Mouse (Mus musculus) thymus, postnatal 10 days (tissue): ENCODE results near the gene Rad51b.

ENCODE experiments used
- DNase-seq, 2 experiments: peaks; one replicate each; pipeline ENCODE4 v3.0.0; 2021; ENCODE audit warnings: low spot score in 2 of 2

Rad51b gene

GRCm38 (mm10) chr12:79380190-79380589 is 83.1 kb downstream of the Rad51b start:
- DNase-seq = no peak

- DNase-seq = no peak
These were observed 84.4 kb downstream of the Rad51b start for GRCm38 (mm10) chr12:79381489-79381888.

GRCm38 (mm10) chr12:79382416-79382815 is 85.3 kb downstream of the Rad51b start:
- DNase-seq = no peak

- no peak for DNase-seq
These were observed 86.5 kb downstream of the Rad51b start for GRCm38 (mm10) chr12:79383583-79383982.

- no peak for DNase-seq
These were observed 87.7 kb downstream of the Rad51b start for GRCm38 (mm10) chr12:79384787-79385186.

- no peak for DNase-seq
These were observed 88.1 kb downstream of the Rad51b start for GRCm38 (mm10) chr12:79385199-79385598.

- DNase-seq = no peak
These were observed 90.8 kb downstream of the Rad51b start for GRCm38 (mm10) chr12:79387886-79388285.

GRCm38 (mm10) chr12:79389251-79389650 is 92.2 kb downstream of the Rad51b start:
- DNase-seq = no peak

GRCm38 (mm10) chr12:79389971-79390370 is 92.9 kb downstream of the Rad51b start:
- DNase-seq = no peak

GRCm38 (mm10) chr12:79393636-79394035 is 96.6 kb downstream of the Rad51b start:
- DNase-seq = no peak

GRCm38 (mm10) chr12:79403992-79404391 is 106.9 kb downstream of the Rad51b start:
- DNase-seq = no peak

GRCm38 (mm10) chr12:79404494-79404893 is 107.4 kb downstream of the Rad51b start:
- no peak for DNase-seq

- no peak for DNase-seq
These were observed 111.6 kb downstream of the Rad51b start for GRCm38 (mm10) chr12:79408677-79409076.

GRCm38 (mm10) chr12:79409126-79409860 is 112.2 kb downstream of the Rad51b start:
- no peak for DNase-seq

GRCm38 (mm10) chr12:79412894-79413507 is 115.9 kb downstream of the Rad51b start:
- no peak for DNase-seq

- DNase-seq = no peak
These were observed 120.3 kb downstream of the Rad51b start for GRCm38 (mm10) chr12:79417360-79417759.

GRCm38 (mm10) chr12:79420605-79421004 is 123.5 kb downstream of the Rad51b start:
- DNase-seq = no peak

GRCm38 (mm10) chr12:79429507-79430291 is 132.6 kb downstream of the Rad51b start:
- DNase-seq = no peak

GRCm38 (mm10) chr12:79431138-79431537 is 134.1 kb downstream of the Rad51b start:
- no peak for DNase-seq

GRCm38 (mm10) chr12:79433724-79434442 is 136.8 kb downstream of the Rad51b start:
- DNase-seq = no peak

GRCm38 (mm10) chr12:79435474-79435873 is 138.4 kb downstream of the Rad51b start:
- DNase-seq = no peak

- no peak for DNase-seq
These were observed 139.0 kb downstream of the Rad51b start for GRCm38 (mm10) chr12:79436035-79436434.
